In genomic region chr2:77203916-77204315, GRCm38 (mm10) we compare ENCODE assay signal across 11 mouse cellular contexts. TPM values are rescaled to one million over a fixed set of nuclear protein-coding genes. Genes with fewer than 3 reads are reported as not detected.
DNase-seq lines count a peak whose midpoint lies in the region; ATAC-seq and TF ChIP-seq lines count a peak whose summit lies in the region.
"Had no signal": no experiment of that assay in that cellular context is flagged by ENCODE, and none has a peak within 500 bp of the region (broad histone marks: within the 10 kb centered on the region; RNA-seq: fewer than 3 reads in every experiment).

No protein-coding gene starts in this region.

- no peaks in the 10 kb centered on the region for H3K79me2 ChIP-seq in heart, adult 2 months (replicated peaks; ENCODE audit: control insufficient read depth, insufficient read depth, low read length)

- intact Hi-C loops in heart, adult 2 months (cut with DNase I), result loop anchor here (10.0 kb wide), 1 partner anchor 139 kb away; no protein-coding TSS in a partner anchor

- no peak for DNase-seq in heart, adult 2 months
- no peak for DNase-seq in liver, postnatal 0 days
- no peak for DNase-seq in liver, embryonic 11.5 days (ENCODE audit: low spot score)
- DNase-seq in adipocyte (ENCODE audit: low spot score), result peak; percentile 62
- no peak for DNase-seq in left cerebral cortex, adult 11 months (ENCODE audit: low spot score)
- no peak for DNase-seq in thymus, postnatal 36 days
- DNase-seq: left cerebral cortex, postnatal 4 days; right cerebral cortex, adult 18-20 months had no signal

- 39% methylated on average over 2 of the region's 2 CpGs for WGBS in heart, adult 2 months
- WGBS in heart, embryonic 11.5 days (ENCODE audit: insufficient replicate concordance), result 35% methylated on average over 2 of the region's 2 CpGs
- WGBS in liver, postnatal 0 days (ENCODE audit: insufficient replicate concordance), result 45% methylated on average over 2 of the region's 2 CpGs
- WGBS in liver, embryonic 11.5 days, result 39% methylated on average over 2 of the region's 2 CpGs

- TF ChIP-seq POLR2A in heart, adult 2 months (IDR thresholded peaks at IDR 0.05; ENCODE audit: insufficient read depth, low read depth, low read length), result no peak

- peak; percentile 76 for TF ChIP-seq CTCF in heart, adult 2 months (IDR thresholded peaks at IDR 0.05)
- peak; percentile 64 for TF ChIP-seq CTCF in liver, postnatal 0 days (IDR thresholded peaks at IDR 0.05; ENCODE audit: low read depth)

- H3K27ac ChIP-seq in heart, adult 2 months, result no peak overlapping the region
- H3K27ac ChIP-seq in heart, embryonic 11.5 days (ENCODE audit: low read depth, low read length), result no peak overlapping the region
- H3K27ac ChIP-seq in liver, postnatal 0 days (ENCODE audit: low read depth), result no peak overlapping the region
- H3K27ac ChIP-seq in liver, embryonic 11.5 days (ENCODE audit: low read depth, low read length), result no peak overlapping the region

- H3K36me3 ChIP-seq in heart, adult 2 months (ENCODE audit: control insufficient read depth, insufficient read depth, low read length), result no peaks in the 10 kb centered on the region
- no peaks in the 10 kb centered on the region for H3K36me3 ChIP-seq in heart, embryonic 11.5 days (ENCODE audit: control insufficient read depth, insufficient read depth, low read length)
- H3K36me3 ChIP-seq in liver, postnatal 0 days (replicated peaks; ENCODE audit: insufficient read depth, low read length), result no peaks in the 10 kb centered on the region
- H3K36me3 ChIP-seq in liver, embryonic 11.5 days (ENCODE audit: control insufficient read depth, insufficient read depth, low read length), result no peaks in the 10 kb centered on the region

- no peak for TF ChIP-seq EP300 in heart, adult 2 months (IDR thresholded peaks at IDR 0.05; ENCODE audit: insufficient read depth, low read depth, low read length)
- TF ChIP-seq EP300 in liver, postnatal 0 days (IDR thresholded peaks at IDR 0.05; ENCODE audit: low read depth), result no peak

- no peak for ATAC-seq in heart, embryonic 11.5 days (replicated peaks; ENCODE audit: insufficient number of reproducible peaks, low FRiP score, low TSS enrichment)
- no peak for ATAC-seq in liver, postnatal 0 days
- no peak for ATAC-seq in liver, embryonic 11.5 days (replicated peaks; ENCODE audit: low FRiP score)
- ATAC-seq in megakaryocyte progenitor cell, adult 5-6 weeks (replicated peaks; ENCODE audit: poor library complexity), result peak; percentile 57
- ATAC-seq: inflammation-experienced regulatory T-cells, adult 6 months had no signal

- H3K27me3 ChIP-seq in heart, adult 2 months (ENCODE audit: control insufficient read depth, insufficient read depth, low read length), result no peaks in the 10 kb centered on the region
- no peaks in the 10 kb centered on the region for H3K27me3 ChIP-seq in heart, embryonic 11.5 days (ENCODE audit: control insufficient read depth, insufficient read depth, low read length)
- no peaks in the 10 kb centered on the region for H3K27me3 ChIP-seq in liver, postnatal 0 days (ENCODE audit: insufficient read depth, low read length)
- H3K27me3 ChIP-seq in liver, embryonic 11.5 days (replicated peaks; ENCODE audit: control insufficient read depth, insufficient read depth, low read length), result no peaks in the 10 kb centered on the region

- H3K4me2 ChIP-seq in heart, embryonic 11.5 days, result no peak overlapping the region
- H3K4me2 ChIP-seq in liver, postnatal 0 days (ENCODE audit: low read depth, low read length), result no peak overlapping the region
- H3K4me2 ChIP-seq in liver, embryonic 11.5 days, result no peak overlapping the region

- no peak overlapping the region for H3K9ac ChIP-seq in heart, adult 2 months (ENCODE audit: low read depth, low read length)
- H3K9ac ChIP-seq in heart, embryonic 11.5 days (ENCODE audit: low read depth, low read length), result no peak overlapping the region
- H3K9ac ChIP-seq in liver, postnatal 0 days (replicated peaks), result no peak overlapping the region
- H3K9ac ChIP-seq in liver, embryonic 11.5 days (ENCODE audit: low read depth, low read length), result no peak overlapping the region

- no peak overlapping the region for H3K4me3 ChIP-seq in heart, adult 2 months
- H3K4me3 ChIP-seq in heart, embryonic 11.5 days (ENCODE audit: low read depth, low read length), result no peak overlapping the region
- H3K4me3 ChIP-seq in liver, postnatal 0 days (ENCODE audit: low read depth, low read length), result no peak overlapping the region
- H3K4me3 ChIP-seq in liver, embryonic 11.5 days (ENCODE audit: low read depth, low read length), result no peak overlapping the region

- no peaks in the 10 kb centered on the region for H3K9me3 ChIP-seq in heart, embryonic 11.5 days (replicated peaks; ENCODE audit: control insufficient read depth, low read length)
- H3K9me3 ChIP-seq in liver, postnatal 0 days (ENCODE audit: low read length), result no peaks in the 10 kb centered on the region
- H3K9me3 ChIP-seq in liver, embryonic 11.5 days (ENCODE audit: control insufficient read depth, low read length), result no peaks in the 10 kb centered on the region

- peaks cover 2% of the 10 kb centered on the region for H3K4me1 ChIP-seq in heart, adult 2 months (ENCODE audit: control insufficient read depth, insufficient read depth, low read length)
- peaks cover 13% of the 10 kb centered on the region for H3K4me1 ChIP-seq in heart, embryonic 11.5 days (ENCODE audit: control insufficient read depth, insufficient read depth, low read length)
- no peaks in the 10 kb centered on the region for H3K4me1 ChIP-seq in liver, postnatal 0 days (ENCODE audit: insufficient read depth)
- H3K4me1 ChIP-seq in liver, embryonic 11.5 days (replicated peaks; ENCODE audit: control insufficient read depth, insufficient read depth, low read length), result no peaks in the 10 kb centered on the region; the same call in 1 of the 2 replicates

RNA-seq across cellular contexts. Expression of gene Ccdc141, which starts 33.5 kb away (rescaled TPM):
- total RNA-seq in heart, adult 2 months (2021), result 100 to 1,000 TPM; 182 to 189 TPM
- polyA plus RNA-seq in heart, adult 2 months (2012; rRNA removed), result 35.6 and 50.8 TPM in 2 replicates
- polyA plus RNA-seq in heart, embryonic 11.5 days (2014; fragmentation: Nextera tagmentation; extraction: Ambion mirVana), result 163 and 234 TPM in 2 replicates
- 2.2 and 3.0 TPM in 2 replicates for polyA plus RNA-seq in liver, postnatal 0 days (2015; fragmentation: Nextera tagmentation; extraction: Ambion mirVana)
- polyA plus RNA-seq in liver, embryonic 11.5 days (2014; fragmentation: Nextera tagmentation; extraction: Ambion mirVana), result 3.2 and 6.3 TPM in 2 replicates
- total RNA-seq in megakaryocyte progenitor cell, adult 5-6 weeks (2015), result 0.30 and 1.3 TPM in 2 replicates
- not detected in 2 replicates for total RNA-seq in megakaryocyte progenitor cell, adult 5-6 weeks (2017)
